Mouse (Mus musculus) lung, postnatal 25 days (tissue): ENCODE measurements around the gene Slc35a1.

ENCODE experiments used
- DNase-seq: peaks from one replicate; pipeline ENCODE4 v3.0.0; 2022; ENCODE audit warnings: low spot score

Gene Slc35a1

DNA sequence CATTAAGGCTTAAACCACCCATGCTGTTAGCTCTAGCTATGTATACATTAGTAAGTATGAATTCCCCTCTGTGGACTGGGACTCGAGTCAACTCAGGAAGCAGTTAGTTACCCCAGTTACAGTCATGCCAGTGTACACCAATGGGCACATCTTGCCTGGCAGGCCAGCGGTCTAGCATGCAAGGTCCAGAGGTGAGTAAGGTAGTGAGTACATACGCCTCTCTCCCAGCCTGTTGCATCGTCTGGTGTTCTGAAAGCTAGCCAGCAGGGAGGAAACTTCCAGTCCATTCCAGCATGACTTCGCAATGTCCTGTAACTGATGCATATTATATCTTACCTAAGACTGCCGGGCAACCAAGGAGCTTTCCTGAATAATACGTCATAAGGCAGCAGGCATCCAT is 34.1 kb downstream of the Slc35a1 start:
- DNase-seq, result no peak

DNA sequence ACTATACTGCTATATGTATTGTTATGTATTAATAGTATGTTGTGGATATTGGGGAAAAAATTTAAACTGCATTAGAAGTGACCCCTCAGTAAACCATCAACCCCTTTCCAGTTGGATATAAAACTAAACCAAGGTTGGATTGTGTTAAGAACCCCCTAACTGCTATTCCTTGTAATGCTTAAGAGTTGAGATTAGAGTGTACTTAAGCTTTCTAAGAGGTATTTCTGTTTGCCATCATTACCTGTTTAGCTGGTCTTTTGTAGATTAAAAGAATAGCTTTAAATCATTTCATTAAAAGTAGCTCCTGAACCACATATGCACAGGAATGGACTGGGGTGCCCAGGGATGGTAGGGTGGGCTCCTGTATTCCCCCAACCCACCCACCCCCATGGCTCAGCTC is 42.5 kb downstream of the Slc35a1 start:
- DNase-seq, result no peak

DNA sequence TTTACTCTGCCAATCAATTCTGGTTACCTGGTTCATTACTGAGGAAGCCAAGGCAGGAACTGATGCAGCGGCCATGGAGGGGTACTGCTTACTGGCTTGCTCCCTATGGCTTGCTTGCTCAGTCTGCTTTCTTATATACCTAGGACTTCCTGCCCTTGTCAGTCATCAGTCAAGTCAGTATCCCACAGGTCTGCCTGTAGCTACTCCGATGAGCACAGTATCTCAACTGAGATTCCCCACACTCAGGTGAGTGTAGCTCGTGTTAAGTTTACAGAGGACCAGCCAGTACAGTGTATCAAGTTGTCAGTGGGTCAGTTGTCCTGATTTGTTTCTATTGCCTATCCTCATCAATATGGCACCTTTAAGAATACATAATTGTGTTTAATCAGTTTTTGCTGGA is 46.5 kb downstream of the Slc35a1 start:
- no peak for DNase-seq

GRCm38 (mm10) chr4:34639745-34640364 is 47.4 kb downstream of the Slc35a1 start:
- no peak for DNase-seq

GRCm38 (mm10) chr4:34637851-34638250 is 49.4 kb downstream of the Slc35a1 start:
- no peak for DNase-seq

DNA sequence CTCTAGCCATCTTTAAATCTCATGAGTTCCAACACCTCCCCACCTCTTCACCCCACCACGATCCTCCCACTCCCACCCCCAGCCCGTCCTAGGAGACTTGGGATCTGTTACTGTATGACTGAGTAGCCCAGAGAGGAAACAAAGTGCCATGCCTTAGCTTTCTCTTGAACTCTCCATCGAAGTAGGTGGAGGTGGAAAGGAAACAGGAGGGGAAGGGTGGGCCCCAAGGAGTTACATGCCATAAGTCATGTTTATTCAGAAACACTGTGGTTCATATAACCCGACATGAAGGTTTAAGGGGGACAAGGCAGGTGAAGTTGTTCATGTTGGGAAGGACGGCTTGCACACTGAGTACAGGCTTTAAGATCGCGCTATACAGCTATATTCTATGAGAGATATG is 49.9 kb downstream of the Slc35a1 start:
- DNase-seq, result no peak

DNA sequence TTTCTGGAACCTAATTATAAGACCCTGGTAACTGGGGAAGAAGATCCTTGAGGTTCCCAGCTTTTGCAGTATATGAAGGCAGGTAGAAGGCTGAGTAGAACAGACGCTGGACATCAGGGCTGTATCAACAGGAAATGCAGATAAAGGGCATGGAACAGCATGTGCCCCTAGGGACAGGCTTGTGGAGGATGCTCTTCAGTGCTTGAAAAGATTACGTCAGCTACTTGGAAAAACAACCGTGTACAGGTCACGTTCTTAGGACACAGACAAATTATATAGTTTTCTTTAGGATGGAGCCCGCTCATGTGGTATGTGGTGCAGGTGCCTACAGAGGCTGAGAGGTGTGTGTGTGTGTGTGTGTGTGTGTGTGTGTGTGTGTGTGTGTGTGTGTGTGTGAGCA is 51.2 kb downstream of the Slc35a1 start:
- DNase-seq, result no peak

DNA sequence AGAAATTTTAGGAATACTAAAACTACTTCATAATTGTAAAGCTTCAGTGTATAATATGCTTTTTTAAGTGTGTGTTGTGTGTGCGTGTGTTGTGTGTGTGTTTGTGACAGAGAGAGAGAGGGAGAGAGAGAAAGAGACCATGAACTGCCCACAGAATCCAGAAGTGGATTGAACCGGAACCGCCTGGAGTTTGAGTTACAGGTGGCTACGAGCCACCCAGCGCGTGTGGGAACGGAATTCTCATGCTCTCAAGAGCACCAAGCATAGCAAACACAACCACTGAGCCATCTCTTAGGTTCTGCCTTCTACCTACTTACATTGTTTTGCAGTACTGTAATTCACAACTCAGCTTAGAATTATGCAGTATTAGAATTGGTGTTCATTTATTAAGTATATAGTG is 53.1 kb downstream of the Slc35a1 start:
- DNase-seq, result no peak

GRCm38 (mm10) chr4:34629956-34630355 is 57.3 kb downstream of the Slc35a1 start:
- DNase-seq, result no peak

- no peak for DNase-seq
Observed at GRCm38 (mm10) chr4:34626401-34626800, 60.8 kb downstream of the Slc35a1 start.

- DNase-seq, result no peak
Observed at GRCm38 (mm10) chr4:34625556-34625955, 61.7 kb downstream of the Slc35a1 start.

DNA sequence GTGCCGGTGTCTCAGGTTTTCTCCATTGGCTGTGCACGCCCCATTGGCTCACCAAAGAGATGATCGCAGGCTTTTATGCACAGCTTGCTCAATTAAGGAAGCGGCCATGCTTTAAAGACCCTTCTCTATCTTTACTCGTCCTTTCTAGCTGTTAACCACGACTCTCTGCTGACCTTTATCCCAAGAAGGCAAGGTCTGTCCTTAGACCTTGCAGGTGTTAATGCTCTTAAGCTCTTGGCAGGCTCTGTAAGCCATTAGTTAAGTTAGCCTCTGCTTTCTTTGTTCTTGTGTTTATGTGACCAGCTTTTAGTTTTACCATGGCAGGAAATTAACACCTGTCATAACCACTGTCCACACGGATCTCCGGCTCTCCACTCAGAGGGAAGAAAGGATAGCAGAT is 71.1 kb downstream of the Slc35a1 start:
- no peak for DNase-seq

- DNase-seq, result no peak
Observed at GRCm38 (mm10) chr4:34615303-34615702, 71.9 kb downstream of the Slc35a1 start.

DNA sequence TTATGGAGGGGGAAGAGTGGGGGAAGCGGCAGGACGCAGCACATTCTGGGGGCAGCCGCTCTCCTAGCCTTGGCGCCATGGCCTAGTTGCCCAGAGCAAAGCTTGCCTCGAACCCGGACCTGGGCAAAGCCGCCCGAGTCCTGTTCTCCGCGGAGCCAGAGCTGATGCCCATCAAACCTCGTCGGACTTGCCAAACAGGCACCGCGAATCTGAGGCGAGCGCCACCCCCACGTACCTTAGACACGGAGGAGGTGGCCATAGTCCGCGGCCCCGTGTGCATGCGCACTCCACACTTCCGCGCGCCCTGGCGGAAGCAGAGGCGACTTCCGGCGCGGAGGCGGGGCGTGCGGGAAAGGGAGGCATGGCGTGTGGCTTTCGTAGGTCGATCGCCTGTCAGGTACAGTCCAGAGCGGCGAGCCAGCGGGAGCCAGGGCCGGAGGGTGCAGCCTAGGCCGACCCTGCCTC is 72.6 kb downstream of the Slc35a1 start, which contains the start of the genes Orc3 and Rars2:
Gene Orc3 (minus strand): TSS at position 315 of the 465 bp plus-strand sequence.
Gene Rars2 (plus strand): TSS at position 328 of the 465 bp plus-strand sequence.
- peak; percentile 93 for DNase-seq

GRCm38 (mm10) chr4:34613571-34614145 is 73.6 kb downstream of the Slc35a1 start:
- DNase-seq, result peak; percentile 9
